Comparison of ENCODE assay signal across 15 mouse cellular contexts in genomic region chr7:45713396-45713795, GRCm38 (mm10). TPM values are rescaled to one million over a fixed set of nuclear protein-coding genes. Genes with fewer than 3 reads are reported as not detected.
A peak's percentile ranks its signal among the peaks of the same experiment; 100 is the strongest.
DNase-seq lines count a peak whose midpoint lies in the region; ATAC-seq lines count a peak whose summit lies in the region.
"Had no signal": no experiment of that assay in that cellular context is flagged by ENCODE, and none has a peak within 500 bp of the region (broad histone marks: within the 10 kb centered on the region; RNA-seq: fewer than 3 reads in every experiment).

No protein-coding gene starts in this region.

- ATAC-seq in forebrain, embryonic 15.5 days (replicated peaks), result no peak
- no peak for ATAC-seq in kidney, embryonic 15.5 days (replicated peaks; ENCODE audit: low FRiP score)
- no peak for ATAC-seq in kidney, embryonic 14.5 days (ENCODE audit: low FRiP score, low TSS enrichment)
- ATAC-seq: hindbrain, embryonic 16.5 days had no signal

- peaks cover 62% of the 10 kb centered on the region for H3K4me1 ChIP-seq in forebrain, embryonic 10.5 days
- H3K4me1 ChIP-seq in forebrain, embryonic 15.5 days, result peaks cover 47% of the 10 kb centered on the region
- peaks cover 45% of the 10 kb centered on the region for H3K4me1 ChIP-seq in kidney, embryonic 15.5 days
- peaks cover 28% of the 10 kb centered on the region for H3K4me1 ChIP-seq in kidney, embryonic 14.5 days (ENCODE audit: control insufficient read depth, insufficient read depth, low read length)

- no peaks in the 10 kb centered on the region for H3K27me3 ChIP-seq in forebrain, embryonic 10.5 days (ENCODE audit: poor library complexity, severe bottlenecking)
- H3K27me3 ChIP-seq in forebrain, embryonic 15.5 days, result no peaks in the 10 kb centered on the region
- H3K27me3 ChIP-seq in kidney, embryonic 15.5 days, result no peaks in the 10 kb centered on the region
- H3K27me3 ChIP-seq in kidney, embryonic 14.5 days (ENCODE audit: control insufficient read depth, insufficient read depth, low read length), result no peaks in the 10 kb centered on the region

- peaks cover 45% of the 10 kb centered on the region for H3K36me3 ChIP-seq in forebrain, embryonic 10.5 days (replicated peaks)
- H3K36me3 ChIP-seq in forebrain, embryonic 15.5 days, result peaks cover 38% of the 10 kb centered on the region
- peaks cover 45% of the 10 kb centered on the region for H3K36me3 ChIP-seq in kidney, embryonic 15.5 days
- peaks cover 37% of the 10 kb centered on the region for H3K36me3 ChIP-seq in kidney, embryonic 14.5 days (ENCODE audit: control insufficient read depth, insufficient read depth, low read length)

- DNase-seq in forebrain, embryonic 10.5 days (ENCODE audit: extremely low spot score, low spot score), result no peak
- peak; percentile 22 for DNase-seq in thymus, postnatal 4 days
- no peak for DNase-seq in thymus, postnatal 36 days
- DNase-seq in layer of hippocampus, adult 8-10 months (ENCODE audit: low spot score in 2 of 2), result no peak
- no peak for DNase-seq in embryo, embryonic 10 days (ENCODE audit: low spot score)

- WGBS in forebrain, embryonic 10.5 days, result 95% methylated on average over 16 of the region's 16 CpGs
- 94% methylated on average over 16 of the region's 16 CpGs for WGBS in forebrain, embryonic 15.5 days
- WGBS in kidney, embryonic 15.5 days, result 95% methylated on average over 16 of the region's 16 CpGs
- WGBS in kidney, embryonic 14.5 days, result 91% methylated on average over 16 of the region's 16 CpGs

- H3K27ac ChIP-seq in forebrain, embryonic 10.5 days, result no peak overlapping the region
- no peak overlapping the region for H3K27ac ChIP-seq in forebrain, embryonic 15.5 days (replicated peaks)
- H3K27ac ChIP-seq in kidney, embryonic 15.5 days, result no peak overlapping the region
- no peak overlapping the region for H3K27ac ChIP-seq in kidney, embryonic 14.5 days (ENCODE audit: low read depth, low read length)

- peak overlapping the region; percentile 96; the same call in 1 of the 2 replicates for H3K4me3 ChIP-seq in forebrain, embryonic 10.5 days
- no peak overlapping the region for H3K4me3 ChIP-seq in forebrain, embryonic 15.5 days
- no peak overlapping the region for H3K4me3 ChIP-seq in kidney, embryonic 15.5 days (replicated peaks)
- no peak overlapping the region for H3K4me3 ChIP-seq in kidney, embryonic 14.5 days (ENCODE audit: low read length)

- H3K9ac ChIP-seq in forebrain, embryonic 15.5 days (replicated peaks), result no peak overlapping the region
- no peak overlapping the region for H3K9ac ChIP-seq in kidney, embryonic 15.5 days
- no peak overlapping the region for H3K9ac ChIP-seq in kidney, embryonic 14.5 days (ENCODE audit: low read depth, low read length)

- no peak overlapping the region for H3K4me2 ChIP-seq in forebrain, embryonic 15.5 days (replicated peaks)
- H3K4me2 ChIP-seq in kidney, embryonic 15.5 days, result 0 out of 2 replicates have a peak overlapping the region, but pooled peaks have one; percentile 87
- H3K4me2 ChIP-seq in kidney, embryonic 14.5 days (replicated peaks; ENCODE audit: low read depth, low read length), result no peak overlapping the region

- no peaks in the 10 kb centered on the region for H3K9me3 ChIP-seq in forebrain, embryonic 10.5 days
- H3K9me3 ChIP-seq in forebrain, embryonic 15.5 days, result no peaks in the 10 kb centered on the region
- no peaks in the 10 kb centered on the region for H3K9me3 ChIP-seq in kidney, embryonic 15.5 days (replicated peaks)
- no peaks in the 10 kb centered on the region for H3K9me3 ChIP-seq in kidney, embryonic 14.5 days (ENCODE audit: control insufficient read depth, low read length)

RNA-seq across cellular contexts. Expression of gene Rpl18, which starts 1.9 kb away (rescaled TPM):
- 1,181 and 1,186 TPM in 2 replicates for polyA plus RNA-seq in forebrain, embryonic 10.5 days (2016; fragmentation: Nextera tagmentation; extraction: Ambion mirVana)
- polyA plus RNA-seq in forebrain, embryonic 15.5 days (2015; fragmentation: Nextera tagmentation; extraction: Ambion mirVana), result 633 and 683 TPM in 2 replicates
- 1,132 and 1,166 TPM in 2 replicates for polyA plus RNA-seq in kidney, embryonic 15.5 days (2015; fragmentation: Nextera tagmentation; extraction: Ambion mirVana)
- 1,328 and 1,679 TPM in 2 replicates for polyA plus RNA-seq in kidney, embryonic 14.5 days (2014; fragmentation: Nextera tagmentation; extraction: Ambion mirVana)
- 100 to 1,000 TPM; 385 to 434 (median 409) TPM for total RNA-seq in layer of hippocampus, adult 8-10 months (2022)

RNA-seq across cellular contexts. Expression of gene Sphk2, which starts 4.4 kb away (rescaled TPM):
- 34.0 and 36.6 TPM in 2 replicates for polyA plus RNA-seq in forebrain, embryonic 10.5 days (2016; fragmentation: Nextera tagmentation; extraction: Ambion mirVana)
- 29.0 and 30.2 TPM in 2 replicates for polyA plus RNA-seq in forebrain, embryonic 15.5 days (2015; fragmentation: Nextera tagmentation; extraction: Ambion mirVana)
- polyA plus RNA-seq in kidney, embryonic 15.5 days (2015; fragmentation: Nextera tagmentation; extraction: Ambion mirVana), result 28.1 and 33.7 TPM in 2 replicates
- polyA plus RNA-seq in kidney, embryonic 14.5 days (2014; fragmentation: Nextera tagmentation; extraction: Ambion mirVana), result 16.8 and 23.9 TPM in 2 replicates
- total RNA-seq in layer of hippocampus, adult 8-10 months (2022), result 10 to 100 TPM; 28.1 to 36.7 (median 32.7) TPM

RNA-seq across cellular contexts. Expression of gene Fam83e, which starts 7.6 kb away (rescaled TPM):
- polyA plus RNA-seq in forebrain, embryonic 10.5 days (2016; fragmentation: Nextera tagmentation; extraction: Ambion mirVana), result 2.6 and 3.3 TPM in 2 replicates
- polyA plus RNA-seq in forebrain, embryonic 15.5 days (2015; fragmentation: Nextera tagmentation; extraction: Ambion mirVana), result 0.37 and 1.0 TPM in 2 replicates
- 1.4 and 2.5 TPM in 2 replicates for polyA plus RNA-seq in kidney, embryonic 15.5 days (2015; fragmentation: Nextera tagmentation; extraction: Ambion mirVana)
- 1.2 and 2.1 TPM in 2 replicates for polyA plus RNA-seq in kidney, embryonic 14.5 days (2014; fragmentation: Nextera tagmentation; extraction: Ambion mirVana)
- under 1 TPM in 3 of 4 experiments, not detected in 1; 0.18 to 0.41 (median 0.19) TPM for total RNA-seq in layer of hippocampus, adult 8-10 months (2022)

RNA-seq across cellular contexts. Expression of gene Dbp, which starts 8.5 kb away (rescaled TPM):
- 2.6 and 2.7 TPM in 2 replicates for polyA plus RNA-seq in forebrain, embryonic 10.5 days (2016; fragmentation: Nextera tagmentation; extraction: Ambion mirVana)
- polyA plus RNA-seq in forebrain, embryonic 15.5 days (2015; fragmentation: Nextera tagmentation; extraction: Ambion mirVana), result 3.6 and 4.1 TPM in 2 replicates
- 3.7 and 4.7 TPM in 2 replicates for polyA plus RNA-seq in kidney, embryonic 15.5 days (2015; fragmentation: Nextera tagmentation; extraction: Ambion mirVana)
- polyA plus RNA-seq in kidney, embryonic 14.5 days (2014; fragmentation: Nextera tagmentation; extraction: Ambion mirVana), result 6.6 and 7.7 TPM in 2 replicates
- 100 to 1,000 TPM in 2 of 4 experiments, 10 to 100 TPM in 2; 76.7 to 136 (median 109) TPM for total RNA-seq in layer of hippocampus, adult 8-10 months (2022)

RNA-seq across cellular contexts. Expression of gene Spaca4, which starts 12.2 kb away (rescaled TPM):
- 0.50 TPM in 1 of 2 replicates, not detected in the other for polyA plus RNA-seq in forebrain, embryonic 10.5 days (2016; fragmentation: Nextera tagmentation; extraction: Ambion mirVana)
- not detected in 2 replicates for polyA plus RNA-seq in forebrain, embryonic 15.5 days (2015; fragmentation: Nextera tagmentation; extraction: Ambion mirVana)
- not detected in 2 replicates for polyA plus RNA-seq in kidney, embryonic 15.5 days (2015; fragmentation: Nextera tagmentation; extraction: Ambion mirVana)
- polyA plus RNA-seq in kidney, embryonic 14.5 days (2014; fragmentation: Nextera tagmentation; extraction: Ambion mirVana), result 0.29 TPM in 1 of 2 replicates, not detected in the other
- total RNA-seq in layer of hippocampus, adult 8-10 months (2022), result not detected
- total RNA-seq: layer of hippocampus, postnatal 14 days had no signal
- polyA plus RNA-seq: erythroblast, embryonic 14.5 days; heart, embryonic 14.5 days; hindbrain, embryonic 16.5 days; limb, embryonic 14.5 days; myocyte; thymus, postnatal 0 days had no signal
